Mouse (Mus musculus) liver, adult 2 months (tissue): ENCODE measurements at regions not wholly inside any gene's neighbourhood (a gene's known extent, or its start where the extent isn't known, plus 50 kb on each side); places are given as distances from the start of the nearest gene placed in this dataset.

Experiments used
- DNase-seq: peaks from one replicate; pipeline ENCODE4 v3.0.0-alpha.2; 2011; ENCODE audit warnings: low read depth, low spot score; ENCODE audit errors: extremely low read depth
- H3K27ac ChIP-seq: fragments of 200-500 bp; replicated peaks from 2 replicates; pipeline ENCODE4 v1.5.1; 2012; ENCODE audit warnings: low read depth, mild to moderate bottlenecking, control low read depth, inconsistent platforms, low read length; ENCODE audit not compliant: insufficient read depth
- H3K27me3 ChIP-seq: fragments of 200-500 bp; 2 replicates; pipeline ENCODE4 v1.6.1; 2012; ENCODE audit warnings: mild to moderate bottlenecking, moderate library complexity, low read length, inconsistent platforms; ENCODE audit not compliant: control insufficient read depth, insufficient read depth
- H3K36me3 ChIP-seq: fragments of 200-500 bp; 2 replicates; pipeline ENCODE4 v1.6.1; 2012; ENCODE audit warnings: low read length, inconsistent platforms; ENCODE audit not compliant: control insufficient read depth, insufficient read depth
- H3K4me1 ChIP-seq: fragments of 200-500 bp; 2 replicates; pipeline ENCODE4 v1.6.1; 2011; ENCODE audit warnings: low read length; ENCODE audit not compliant: control insufficient read depth, insufficient read depth
- H3K4me3 ChIP-seq: fragments of 200-500 bp; 2 replicates; pipeline ENCODE4 v1.5.1; 2011; ENCODE audit warnings: low read depth, mild to moderate bottlenecking, control low read depth, low read length, moderate library complexity; ENCODE audit not compliant: insufficient read depth
- H3K79me2 ChIP-seq: fragments of 200-500 bp; 2 replicates; pipeline ENCODE4 v1.6.1; 2012; ENCODE audit warnings: inconsistent platforms, mild to moderate bottlenecking, low read length, moderate library complexity; ENCODE audit not compliant: control insufficient read depth, insufficient read depth
- H3K9ac ChIP-seq: fragments of 200-500 bp; 2 replicates; pipeline ENCODE4 v1.6.1; 2012; ENCODE audit warnings: low read depth, mild to moderate bottlenecking, control low read depth, inconsistent platforms, low read length
- CTCF ChIP-seq: fragments of 200-500 bp; IDR thresholded peaks from 2 replicates; pipeline ENCODE4 v1.5.1; 2011; ENCODE audit warnings: low read depth, low read length, control low read depth
- POLR2A ChIP-seq: fragments of 200-500 bp; IDR thresholded peaks from 2 replicates; pipeline ENCODE4 v1.6.1; 2011; ENCODE audit warnings: low read length, control low read depth; ENCODE audit not compliant: insufficient read depth; ENCODE audit errors: extremely low read depth
- WGBS: fragments of 180-500 bp; shearing (Covaris S2); methylation state at CpG from one replicate; pipeline ENCODE4 v1.1.7; 2018; 5-methylcytosine and 5-hydroxymethylcytosine counted together

DNA sequence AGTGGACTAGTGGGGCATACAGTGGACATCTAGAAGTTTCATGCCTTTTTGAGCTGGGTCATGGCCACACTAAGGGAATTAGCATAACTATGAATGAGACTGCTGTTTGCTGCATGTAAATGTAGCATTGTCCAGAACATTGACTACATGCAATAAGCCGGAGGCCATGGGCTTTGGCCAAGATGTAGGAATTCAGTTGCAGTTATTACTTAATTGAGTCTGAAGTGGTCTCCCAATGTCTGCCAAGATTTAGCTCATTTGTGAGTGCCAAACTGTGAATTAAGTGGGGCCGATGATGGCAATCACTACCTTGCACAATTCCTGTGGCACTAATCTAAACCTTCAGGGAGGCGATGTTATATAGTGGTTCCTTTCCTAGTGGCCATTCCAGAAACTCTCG, 196.6 kb upstream of the Foxq1 start:
- Histone ChIP-seq H3K27ac (no peak overlapping the region), H3K4me1 (no peaks in the 10 kb centered on the region), H3K27me3 (no peaks in the 10 kb centered on the region), H3K36me3 (no peaks in the 10 kb centered on the region), H3K9ac (no peak overlapping the region), H3K4me3 (no peak overlapping the region), H3K79me2 (no peaks in the 10 kb centered on the region)
- TF ChIP-seq CTCF (no peak), POLR2A (no peak)
- 95% methylated on average over 4 of the region's 4 CpGs for WGBS
- no peak for DNase-seq

- no peaks in the 10 kb centered on the region for H3K4me1 ChIP-seq
- WGBS, result 51% methylated on average over 3 of the region's 3 CpGs
- no peak overlapping the region for H3K27ac ChIP-seq
- no peaks in the 10 kb centered on the region for H3K36me3 ChIP-seq
- no peaks in the 10 kb centered on the region for H3K79me2 ChIP-seq
- no peaks in the 10 kb centered on the region for H3K27me3 ChIP-seq
- H3K9ac ChIP-seq, result no peak overlapping the region
- no peak for DNase-seq
- no peak overlapping the region for H3K4me3 ChIP-seq
- TF ChIP-seq CTCF (no peak), POLR2A (no peak)
Observed at GRCm38 (mm10) chr13:31362386-31362785, 193.5 kb upstream of the Foxq1 start.

DNA sequence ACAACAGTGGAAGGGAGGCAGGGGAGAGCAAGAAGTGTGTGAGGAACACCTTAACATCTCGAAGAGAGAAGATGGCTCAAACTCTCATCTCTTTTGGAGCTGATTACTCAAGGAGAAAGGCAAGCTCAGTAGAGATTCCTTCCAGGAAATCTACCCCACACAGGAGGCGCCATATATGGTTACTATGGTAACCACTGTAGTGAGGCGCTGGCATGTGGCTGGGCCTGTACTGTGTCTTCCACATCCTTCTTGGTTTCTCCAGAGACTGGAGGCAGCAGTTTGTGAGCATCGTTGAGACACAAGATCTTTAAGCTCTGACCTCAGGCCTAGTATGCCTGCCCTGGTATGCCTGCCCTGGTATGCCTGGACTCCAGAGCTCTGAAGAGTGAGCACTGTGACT, 191.6 kb upstream of the Foxq1 start:
- WGBS, result 76% methylated on average over 4 of the region's 4 CpGs
- Histone ChIP-seq H3K4me1 (peaks cover 2% of the 10 kb centered on the region; the same call in 1 of the 2 replicates), H3K4me3 (no peak overlapping the region), H3K9ac (no peak overlapping the region), H3K27ac (no peak overlapping the region), H3K36me3 (no peaks in the 10 kb centered on the region), H3K27me3 (no peaks in the 10 kb centered on the region), H3K79me2 (no peaks in the 10 kb centered on the region)
- DNase-seq, result no peak
- TF ChIP-seq CTCF (no peak), POLR2A (no peak)

GRCm38 (mm10) chr13:31367226-31367625, 188.7 kb upstream of the Foxq1 start:
- H3K36me3 ChIP-seq, result no peaks in the 10 kb centered on the region
- no peak overlapping the region for H3K4me3 ChIP-seq
- no peak for TF ChIP-seq CTCF
- TF ChIP-seq POLR2A, result no peak
- H3K79me2 ChIP-seq, result no peaks in the 10 kb centered on the region
- peaks cover 2% of the 10 kb centered on the region; the same call in 1 of the 2 replicates for H3K4me1 ChIP-seq
- WGBS, result 77% methylated on average over 3 of the region's 3 CpGs
- no peak overlapping the region for H3K9ac ChIP-seq
- no peak for DNase-seq
- no peaks in the 10 kb centered on the region for H3K27me3 ChIP-seq
- H3K27ac ChIP-seq, result no peak overlapping the region

- H3K9ac ChIP-seq, result no peak overlapping the region
- no peak overlapping the region for H3K4me3 ChIP-seq
- TF ChIP-seq POLR2A, result no peak
- no peak for TF ChIP-seq CTCF
- H3K27me3 ChIP-seq, result no peaks in the 10 kb centered on the region
- H3K36me3 ChIP-seq, result no peaks in the 10 kb centered on the region
- peaks cover 2% of the 10 kb centered on the region; the same call in 1 of the 2 replicates for H3K4me1 ChIP-seq
- WGBS, result 32% methylated on average over 4 of the region's 4 CpGs
- no peaks in the 10 kb centered on the region for H3K79me2 ChIP-seq
- H3K27ac ChIP-seq, result no peak overlapping the region
- DNase-seq, result peak; percentile 44
Observed at GRCm38 (mm10) chr13:31369182-31369581, 186.8 kb upstream of the Foxq1 start.

DNA sequence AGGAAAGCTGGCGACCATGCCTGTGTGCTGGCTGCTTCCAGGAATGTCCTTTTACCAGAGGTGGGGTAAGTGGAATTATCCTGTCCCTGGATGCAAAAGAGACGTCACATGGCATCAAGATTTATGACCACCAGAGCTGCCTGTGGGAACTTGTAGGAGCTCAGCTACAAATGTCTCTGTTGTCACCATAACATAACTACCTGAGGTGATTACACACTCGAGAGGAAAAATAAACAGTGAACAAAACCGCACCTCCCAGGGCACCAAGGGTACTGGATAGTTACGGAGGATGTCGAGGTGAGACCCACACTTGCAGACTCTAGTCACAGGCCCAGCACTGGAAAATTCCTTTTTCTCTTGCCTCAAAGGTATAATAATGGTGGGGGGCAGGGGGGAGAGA, 185.1 kb upstream of the Foxq1 start:
- WGBS, result 75% methylated on average over 6 of the region's 6 CpGs

More for the DNA sequence above, 185.1 kb upstream of the Foxq1 start:
- Histone ChIP-seq H3K4me3 (no peak overlapping the region), H3K27ac (no peak overlapping the region), H3K27me3 (no peaks in the 10 kb centered on the region), H3K9ac (no peak overlapping the region), H3K4me1 (peaks cover 2% of the 10 kb centered on the region; the same call in 1 of the 2 replicates), H3K36me3 (no peaks in the 10 kb centered on the region), H3K79me2 (no peaks in the 10 kb centered on the region)
- TF ChIP-seq CTCF, result no peak
- TF ChIP-seq POLR2A, result no peak
- no peak for DNase-seq
